Mouse (Mus musculus) liver, postnatal 0 days (tissue): ENCODE data around the gene Syn2. TPM values are rescaled to one million over a fixed set of nuclear protein-coding genes. Genes with fewer than 3 reads are reported as not detected.

Experiments used
- ATAC-seq: fragments of 200-750 bp; cut with Nextera tagmentation; 2 replicates; pipeline ENCODE4 v1.8.0; 2017; ENCODE audit warnings: mild to moderate bottlenecking, moderate library complexity
- DNase-seq: peaks from one replicate; pipeline ENCODE4 v3.0.0-alpha.2; 2016
- H3K27ac ChIP-seq: fragments of 300-500 bp; sonication (generic); 2 replicates; pipeline ENCODE4 v1.5.1; 2014; ENCODE audit warnings: antibody characterized with exemption, moderate library complexity, mild to moderate bottlenecking, low read depth
- H3K27me3 ChIP-seq: fragments of 300-500 bp; sonication (generic); 2 replicates; pipeline ENCODE4 v1.6.1; 2014; ENCODE audit warnings: low read length, control low read depth, mixed read lengths; ENCODE audit not compliant: insufficient read depth
- H3K36me3 ChIP-seq: fragments of 300-500 bp; sonication (generic); replicated peaks from 2 replicates; pipeline ENCODE4 v1.6.1; 2014; ENCODE audit warnings: mild to moderate bottlenecking, control low read depth, low read length, moderate library complexity, mixed read lengths; ENCODE audit not compliant: insufficient read depth
- H3K4me1 ChIP-seq: fragments of 300-500 bp; sonication (generic); 2 replicates; pipeline ENCODE4 v1.6.1; 2014; ENCODE audit warnings: antibody characterized with exemption, mild to moderate bottlenecking, control low read depth; ENCODE audit not compliant: insufficient read depth
- H3K4me2 ChIP-seq: fragments of 300-500 bp; sonication (generic); 2 replicates; pipeline ENCODE4 v1.6.1; 2014; ENCODE audit warnings: low read depth, mild to moderate bottlenecking, low read length, moderate library complexity, mixed read lengths
- H3K4me3 ChIP-seq: fragments of 300-500 bp; sonication (generic); 2 replicates; pipeline ENCODE4 v1.5.1; 2014; ENCODE audit warnings: low read depth, low read length
- H3K9ac ChIP-seq: fragments of 300-500 bp; sonication (generic); replicated peaks from 2 replicates; pipeline ENCODE4 v1.6.1; 2014; ENCODE audit warnings: mild to moderate bottlenecking, moderate library complexity
- H3K9me3 ChIP-seq: fragments of 300-500 bp; sonication (generic); 2 replicates; pipeline ENCODE4 v1.6.1; 2016; ENCODE audit warnings: mild to moderate bottlenecking, control low read depth, low read length, mixed read lengths
- CTCF ChIP-seq: sonication (generic); IDR thresholded peaks from 2 replicates; pipeline ENCODE4 v1.5.1; 2016; ENCODE audit warnings: antibody characterized with exemption, low read depth
- EP300 ChIP-seq: IDR thresholded peaks from 2 replicates; pipeline ENCODE4 v1.6.1; 2016; ENCODE audit warnings: antibody characterized with exemption, low read depth, mild to moderate bottlenecking
- WGBS: fragments of 180-500 bp; shearing (Covaris S2); extraction: QIAGEN DNeasy Blood & Tissue Kit; methylation state at CpG from one replicate; pipeline ENCODE4 v1.1.7; 2014; ENCODE audit not compliant: insufficient replicate concordance; 5-methylcytosine and 5-hydroxymethylcytosine counted together
- polyA plus RNA-seq: library from polyadenylated mRNA; unstranded; fragments of >200 nt; fragmentation: Nextera tagmentation; extraction: Ambion mirVana; gene quantifications from 2 replicates; pipeline ENCODE4 v1.2.1, GENCODE M21; 2015

Syn2 gene
- polyA plus RNA-seq, 1 experiment from 2014 or later, result 0.20 TPM

- no peak overlapping the region for H3K4me2 ChIP-seq
- TF ChIP-seq CTCF (no peak), EP300 (no peak)
- H3K9ac ChIP-seq, result no peak overlapping the region
- no peak overlapping the region for H3K4me3 ChIP-seq
- H3K4me1 ChIP-seq, result no peaks in the 10 kb centered on the region
- H3K27me3 ChIP-seq, result no peaks in the 10 kb centered on the region
- no peak for ATAC-seq
- H3K27ac ChIP-seq, result no peak overlapping the region
- H3K36me3 ChIP-seq, result no peaks in the 10 kb centered on the region
- DNase-seq, result no peak
- 66% methylated on average over 5 of the region's 5 CpGs for WGBS
- H3K9me3 ChIP-seq, result no peaks in the 10 kb centered on the region
These were observed 155.9 kb downstream of the Syn2 start for GRCm38 (mm10) chr6:115290561-115290960.

- H3K4me1 ChIP-seq, result no peaks in the 10 kb centered on the region
- TF ChIP-seq CTCF (no peak), EP300 (no peak)
- ATAC-seq (no peak), DNase-seq (no peak)
- H3K4me2 ChIP-seq, result no peak overlapping the region
- no peak overlapping the region for H3K4me3 ChIP-seq
- no peak overlapping the region for H3K27ac ChIP-seq
- 54% methylated on average over 2 of the region's 2 CpGs for WGBS
- H3K36me3 ChIP-seq, result no peaks in the 10 kb centered on the region
- H3K9me3 ChIP-seq, result no peaks in the 10 kb centered on the region
- H3K27me3 ChIP-seq, result no peaks in the 10 kb centered on the region
- H3K9ac ChIP-seq, result no peak overlapping the region
These were observed 156.4 kb downstream of the Syn2 start for GRCm38 (mm10) chr6:115291068-115291467.

- Histone ChIP-seq H3K27me3 (no peaks in the 10 kb centered on the region), H3K9me3 (no peaks in the 10 kb centered on the region), H3K27ac (no peak overlapping the region), H3K36me3 (no peaks in the 10 kb centered on the region), H3K4me2 (no peak overlapping the region), H3K4me1 (no peaks in the 10 kb centered on the region), H3K9ac (no peak overlapping the region), H3K4me3 (no peak overlapping the region)
- no peak for ATAC-seq
- WGBS, result 86% methylated on average over 6 of the region's 6 CpGs
- DNase-seq, result no peak
- TF ChIP-seq CTCF (no peak), EP300 (no peak)
These were observed 157.1 kb downstream of the Syn2 start for GRCm38 (mm10) chr6:115291823-115292222.

GRCm38 (mm10) chr6:115292621-115293020 lies 157.9 kb downstream of the Syn2 start:
- Histone ChIP-seq H3K4me1 (no peaks in the 10 kb centered on the region), H3K4me3 (no peak overlapping the region), H3K27ac (no peak overlapping the region), H3K4me2 (no peak overlapping the region), H3K9me3 (no peaks in the 10 kb centered on the region), H3K9ac (no peak overlapping the region), H3K27me3 (no peaks in the 10 kb centered on the region), H3K36me3 (no peaks in the 10 kb centered on the region)
- ATAC-seq (no peak), DNase-seq (no peak)
- TF ChIP-seq CTCF (no peak), EP300 (no peak)
- WGBS, result 61% methylated on average over 6 of the region's 6 CpGs

DNA sequence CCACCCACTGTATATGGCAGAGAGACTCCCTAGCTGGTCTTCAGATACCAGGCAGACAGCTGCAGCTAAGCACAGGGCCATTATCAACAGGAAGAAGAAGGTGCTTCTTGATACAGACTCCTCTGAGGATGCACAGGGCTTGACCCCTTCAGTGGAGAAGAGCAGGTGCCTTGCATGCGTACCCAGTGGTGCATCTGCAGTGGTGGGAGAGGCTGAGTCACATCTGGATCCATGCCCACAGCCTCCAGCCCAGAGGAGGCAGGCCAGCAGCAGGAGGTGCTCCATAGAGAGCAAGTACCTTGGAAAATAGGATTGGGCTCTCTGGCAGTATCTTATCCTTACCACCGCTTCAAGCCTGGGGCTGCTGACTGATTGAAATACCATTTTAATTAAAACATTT lies 159.2 kb downstream of the Syn2 start:
- H3K9ac ChIP-seq, result no peak overlapping the region
- H3K9me3 ChIP-seq, result no peaks in the 10 kb centered on the region
- H3K4me3 ChIP-seq, result no peak overlapping the region
- TF ChIP-seq EP300 (no peak), CTCF (no peak)
- H3K4me2 ChIP-seq, result no peak overlapping the region
- H3K36me3 ChIP-seq, result no peaks in the 10 kb centered on the region
- no peaks in the 10 kb centered on the region for H3K27me3 ChIP-seq
- ATAC-seq (no peak), DNase-seq (no peak)
- 86% methylated on average over 2 of the region's 2 CpGs for WGBS
- H3K4me1 ChIP-seq, result no peaks in the 10 kb centered on the region
- no peak overlapping the region for H3K27ac ChIP-seq

- Histone ChIP-seq H3K27me3 (no peaks in the 10 kb centered on the region), H3K9me3 (peaks cover 4% of the 10 kb centered on the region; the same call in 1 of the 2 replicates), H3K4me2 (no peak overlapping the region), H3K4me3 (no peak overlapping the region), H3K36me3 (no peaks in the 10 kb centered on the region), H3K9ac (no peak overlapping the region), H3K4me1 (no peaks in the 10 kb centered on the region), H3K27ac (no peak overlapping the region)
- ATAC-seq (no peak), DNase-seq (no peak)
- TF ChIP-seq CTCF (no peak), EP300 (no peak)
- 49% methylated on average over 2 of the region's 2 CpGs for WGBS
These were observed 172.4 kb downstream of the Syn2 start for GRCm38 (mm10) chr6:115307134-115307533.

DNA sequence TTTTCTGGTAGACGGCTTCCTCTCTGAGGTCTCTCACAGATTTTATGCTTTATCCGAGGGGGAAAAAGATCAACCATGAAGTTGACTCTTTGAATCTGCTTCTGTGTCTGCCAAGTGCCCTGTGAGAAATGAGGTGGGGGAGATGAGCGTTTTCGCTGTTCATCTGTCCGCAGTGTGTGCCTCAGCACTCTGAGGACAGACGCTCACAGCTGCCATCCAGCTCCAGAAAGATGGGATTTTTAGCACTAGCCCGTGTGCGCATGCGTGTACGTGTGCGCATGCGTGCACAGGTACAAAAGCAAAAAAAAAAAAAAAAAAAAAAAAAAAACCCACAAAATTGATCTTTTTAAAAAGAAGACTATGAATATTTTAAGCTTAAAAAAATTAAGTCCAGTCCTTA lies 178.1 kb downstream of the Syn2 start:
- ATAC-seq, result no peak
- no peak for DNase-seq
- Histone ChIP-seq H3K4me3 (no peak overlapping the region), H3K9me3 (no peaks in the 10 kb centered on the region), H3K4me1 (no peaks in the 10 kb centered on the region; the same call in 1 of the 2 replicates), H3K9ac (no peak overlapping the region), H3K27ac (no peak overlapping the region), H3K36me3 (no peaks in the 10 kb centered on the region), H3K4me2 (no peak overlapping the region), H3K27me3 (no peaks in the 10 kb centered on the region)
- no peak for TF ChIP-seq EP300
- TF ChIP-seq CTCF, result no peak
- 76% methylated on average over 12 of the region's 12 CpGs for WGBS
